Mouse (Mus musculus): ENCODE measurements at regions not wholly inside any gene's neighbourhood (a gene's known extent, or its start where the extent isn't known, plus 50 kb on each side); places are given as distances from the start of the nearest gene placed in this dataset.

DNA sequence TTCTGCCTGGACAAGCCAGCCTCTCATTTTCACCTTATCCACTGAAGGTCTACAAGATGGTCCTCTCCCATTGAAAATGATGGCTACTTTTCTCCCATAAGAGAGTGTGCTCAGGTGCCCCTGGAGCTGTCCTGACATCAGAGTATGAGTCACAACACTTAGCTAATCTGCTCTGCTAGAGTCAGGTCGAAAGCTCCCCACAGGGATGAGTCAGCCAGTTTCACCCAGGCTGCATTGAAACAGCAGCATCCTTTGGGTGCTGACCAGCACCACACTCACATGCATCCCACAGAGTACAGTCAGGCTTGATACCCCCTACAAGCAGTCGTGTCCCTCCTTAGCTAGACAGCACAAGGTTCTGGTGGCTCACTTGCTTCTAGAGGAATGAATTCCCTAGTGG, 234.0 kb downstream of the CK137956 start:
- TF ChIP-seq CTCF (conservative IDR thresholded peaks at IDR 0.05 in 1 of 2, IDR thresholded peaks at IDR 0.05 in 1 of 2; ENCODE audit: low read depth in 2 of 2, low read length in 2 of 2) = no peak
- no peak for TF ChIP-seq POLR2A (IDR thresholded peaks at IDR 0.05; ENCODE audit: low read depth, low read length)
- TF ChIP-seq USF1 (IDR thresholded peaks at IDR 0.05; ENCODE audit: low read depth, low read length) = no peak
- TF ChIP-seq ELF1 (IDR thresholded peaks at IDR 0.05; ENCODE audit: low read depth, low read length) = no peak
- TF ChIP-seq MAX (IDR thresholded peaks at IDR 0.05; ENCODE audit: low read length) = no peak

Data from CH12.LX (cell line).